Mouse (Mus musculus): ENCODE measurements around the gene Etfdh. TPM values are rescaled to one million over a fixed set of nuclear protein-coding genes. Genes with fewer than 3 reads are reported as not detected.

The Etfdh gene
- polyA plus RNA-seq, 1 experiment from 2014 or later, result 138 TPM

GRCm38 (mm10) chr3:79627484-79628181 is 1.7 kb downstream of the Etfdh start:
- WGBS, result 26% methylated on average over 10 of the region's 10 CpGs
- ATAC-seq (ENCODE audit: insufficient number of reproducible peaks, low FRiP score), result no peak
- H3K36me3 ChIP-seq, result peaks cover 15% of the 10 kb centered on the region
- peak overlapping the region; percentile 73 for H3K4me3 ChIP-seq
- H3K27ac ChIP-seq (ENCODE audit: poor library complexity, severe bottlenecking), result peak overlapping the region; percentile 89
- H3K9me3 ChIP-seq (replicated peaks), result no peaks in the 10 kb centered on the region
- H3K4me1 ChIP-seq (replicated peaks), result peaks cover 5% of the 10 kb centered on the region; the same call in 1 of the 2 replicates
- H3K9ac ChIP-seq, result peak overlapping the region; percentile 79
- peak overlapping the region; percentile 89 for H3K4me2 ChIP-seq
- H3K27me3 ChIP-seq (replicated peaks), result no peaks in the 10 kb centered on the region

GRCm38 (mm10) chr3:79609886-79610285 is 19.4 kb downstream of the Etfdh start:
- no peaks in the 10 kb centered on the region; the same call in 1 of the 2 replicates for H3K9me3 ChIP-seq (replicated peaks)
- 92% methylated on average over 2 of the region's 2 CpGs for WGBS
- no peak overlapping the region for H3K4me3 ChIP-seq
- H3K36me3 ChIP-seq, result peaks cover 62% of the 10 kb centered on the region
- no peak overlapping the region for H3K9ac ChIP-seq
- no peaks in the 10 kb centered on the region for H3K27me3 ChIP-seq (replicated peaks)
- no peak overlapping the region for H3K4me2 ChIP-seq
- H3K4me1 ChIP-seq (replicated peaks), result no peaks in the 10 kb centered on the region
- H3K27ac ChIP-seq (ENCODE audit: poor library complexity, severe bottlenecking), result no peak overlapping the region
- ATAC-seq (ENCODE audit: insufficient number of reproducible peaks, low FRiP score), result no peak

- Histone ChIP-seq H3K27ac (ENCODE audit: poor library complexity, severe bottlenecking) (no peak overlapping the region), H3K4me2 (no peak overlapping the region), H3K36me3 (peaks cover 56% of the 10 kb centered on the region), H3K27me3 (replicated peaks) (no peaks in the 10 kb centered on the region), H3K4me1 (replicated peaks) (peaks cover 10% of the 10 kb centered on the region), H3K9ac (no peak overlapping the region), H3K4me3 (no peak overlapping the region), H3K9me3 (replicated peaks) (no peaks in the 10 kb centered on the region)
- ATAC-seq (ENCODE audit: insufficient number of reproducible peaks, low FRiP score), result no peak
- WGBS, result 86% methylated on average over 7 of the region's 7 CpGs
Observed at GRCm38 (mm10) chr3:79595468-79595867, 33.8 kb downstream of the Etfdh start.

- peaks cover 28% of the 10 kb centered on the region for H3K36me3 ChIP-seq
- H3K4me3 ChIP-seq, result peak overlapping the region; percentile 80
- 4% methylated on average over 15 of the region's 15 CpGs for WGBS
- H3K27me3 ChIP-seq (replicated peaks), result no peaks in the 10 kb centered on the region
- peak overlapping the region; percentile 70 for H3K4me2 ChIP-seq
- peaks cover 10% of the 10 kb centered on the region for H3K4me1 ChIP-seq (replicated peaks)
- no peaks in the 10 kb centered on the region for H3K9me3 ChIP-seq (replicated peaks)
- peak overlapping the region; percentile 91 for H3K27ac ChIP-seq (ENCODE audit: poor library complexity, severe bottlenecking)
- peak overlapping the region; percentile 90 for H3K9ac ChIP-seq
- no peak for ATAC-seq (ENCODE audit: insufficient number of reproducible peaks, low FRiP score)
Observed at GRCm38 (mm10) chr3:79591793-79592471, 37.4 kb downstream of the Etfdh start.

- peak; percentile 87 for ATAC-seq (ENCODE audit: insufficient number of reproducible peaks, low FRiP score)
- WGBS, result 2% methylated on average over 63 of the region's 63 CpGs
- peaks cover 10% of the 10 kb centered on the region for H3K4me1 ChIP-seq (replicated peaks)
- H3K4me2 ChIP-seq, result peak within 1 kb of the TSS; percentile 70
- H3K9me3 ChIP-seq (replicated peaks), result no peaks in the 10 kb centered on the region
- peak within 1 kb of the TSS; percentile 80 for H3K4me3 ChIP-seq
- no peaks in the 10 kb centered on the region for H3K27me3 ChIP-seq (replicated peaks)
- H3K27ac ChIP-seq (ENCODE audit: poor library complexity, severe bottlenecking), result peak within 1 kb of the TSS; percentile 91
- H3K36me3 ChIP-seq, result peaks cover 22% of the 10 kb centered on the region
- peak within 1 kb of the TSS; percentile 90 for H3K9ac ChIP-seq
Observed at GRCm38 (mm10) chr3:79590863-79591792, 38.2 kb downstream of the Etfdh start, which contains the start of gene Ppid. Gene Ppid, plus strand, starts transcription at chr3:79591342.

- H3K9ac ChIP-seq, result no peak overlapping the region
- H3K36me3 ChIP-seq, result peaks cover 10% of the 10 kb centered on the region
- ATAC-seq (ENCODE audit: insufficient number of reproducible peaks, low FRiP score), result no peak
- 84% methylated on average over 2 of the region's 2 CpGs for WGBS
- H3K4me3 ChIP-seq, result no peak overlapping the region
- no peak overlapping the region for H3K4me2 ChIP-seq
- H3K9me3 ChIP-seq (replicated peaks), result no peaks in the 10 kb centered on the region
- no peaks in the 10 kb centered on the region for H3K27me3 ChIP-seq (replicated peaks)
- H3K27ac ChIP-seq (ENCODE audit: poor library complexity, severe bottlenecking), result no peak overlapping the region
- H3K4me1 ChIP-seq (replicated peaks), result peaks cover 10% of the 10 kb centered on the region
Observed at GRCm38 (mm10) chr3:79589671-79590070, 39.6 kb downstream of the Etfdh start.

- H3K36me3 ChIP-seq, result no peaks in the 10 kb centered on the region
- no peak overlapping the region for H3K27ac ChIP-seq (ENCODE audit: poor library complexity, severe bottlenecking)
- WGBS, result 5% methylated on average over 6 of the region's 6 CpGs
- no peak overlapping the region for H3K4me3 ChIP-seq
- ATAC-seq (ENCODE audit: insufficient number of reproducible peaks, low FRiP score), result peak; percentile 49; the same call in 1 of the 2 replicates
- H3K9ac ChIP-seq, result no peak overlapping the region
- H3K4me2 ChIP-seq, result no peak overlapping the region
- H3K9me3 ChIP-seq (replicated peaks), result no peaks in the 10 kb centered on the region
- 0 out of 2 replicates have a peak, but pooled peaks cover 2% of the 10 kb centered on the region for H3K4me1 ChIP-seq (replicated peaks)
- H3K27me3 ChIP-seq (replicated peaks), result no peaks in the 10 kb centered on the region
Observed at GRCm38 (mm10) chr3:79586804-79587203, 42.5 kb downstream of the Etfdh start.

- H3K4me1 ChIP-seq (replicated peaks), result peaks cover 14% of the 10 kb centered on the region
- 52% methylated on average over 5 of the region's 5 CpGs for WGBS
Observed at GRCm38 (mm10) chr3:79579891-79580575, 49.3 kb downstream of the Etfdh start.

GRCm38 (mm10) chr3:79578164-79578563 is 51.1 kb downstream of the Etfdh start:
- no peak overlapping the region for H3K9ac ChIP-seq
- peaks cover 14% of the 10 kb centered on the region for H3K4me1 ChIP-seq (replicated peaks)
- H3K27me3 ChIP-seq (replicated peaks), result no peaks in the 10 kb centered on the region
- WGBS, result 79% methylated on average over 6 of the region's 6 CpGs
- H3K9me3 ChIP-seq (replicated peaks), result no peaks in the 10 kb centered on the region
- no peak overlapping the region for H3K4me2 ChIP-seq
- H3K4me3 ChIP-seq, result no peak overlapping the region
- no peak for ATAC-seq (ENCODE audit: insufficient number of reproducible peaks, low FRiP score)
- no peak overlapping the region for H3K27ac ChIP-seq (ENCODE audit: poor library complexity, severe bottlenecking)
- H3K36me3 ChIP-seq, result no peaks in the 10 kb centered on the region

More at GRCm38 (mm10) chr3:79579891-79580575, 49.3 kb downstream of the Etfdh start:
- Histone ChIP-seq H3K4me3 (no peak overlapping the region), H3K36me3 (no peaks in the 10 kb centered on the region), H3K27ac (ENCODE audit: poor library complexity, severe bottlenecking) (no peak overlapping the region), H3K9me3 (replicated peaks) (no peaks in the 10 kb centered on the region), H3K4me2 (no peak overlapping the region), H3K27me3 (replicated peaks) (no peaks in the 10 kb centered on the region), H3K9ac (no peak overlapping the region)
- no peak; the same call in 1 of the 2 replicates for ATAC-seq (ENCODE audit: insufficient number of reproducible peaks, low FRiP score)

- Histone ChIP-seq H3K27ac (ENCODE audit: poor library complexity, severe bottlenecking) (no peak overlapping the region), H3K9ac (no peak overlapping the region), H3K27me3 (replicated peaks) (no peaks in the 10 kb centered on the region), H3K4me1 (replicated peaks) (peaks cover 14% of the 10 kb centered on the region), H3K36me3 (no peaks in the 10 kb centered on the region), H3K4me3 (no peak overlapping the region), H3K4me2 (no peak overlapping the region), H3K9me3 (replicated peaks) (no peaks in the 10 kb centered on the region)
- 73% methylated on average over 6 of the region's 6 CpGs for WGBS
- ATAC-seq (ENCODE audit: insufficient number of reproducible peaks, low FRiP score), result no peak
Observed at GRCm38 (mm10) chr3:79577606-79578005, 51.7 kb downstream of the Etfdh start.

All from heart, embryonic 12.5 days (tissue).